In the genomic region with DNA sequence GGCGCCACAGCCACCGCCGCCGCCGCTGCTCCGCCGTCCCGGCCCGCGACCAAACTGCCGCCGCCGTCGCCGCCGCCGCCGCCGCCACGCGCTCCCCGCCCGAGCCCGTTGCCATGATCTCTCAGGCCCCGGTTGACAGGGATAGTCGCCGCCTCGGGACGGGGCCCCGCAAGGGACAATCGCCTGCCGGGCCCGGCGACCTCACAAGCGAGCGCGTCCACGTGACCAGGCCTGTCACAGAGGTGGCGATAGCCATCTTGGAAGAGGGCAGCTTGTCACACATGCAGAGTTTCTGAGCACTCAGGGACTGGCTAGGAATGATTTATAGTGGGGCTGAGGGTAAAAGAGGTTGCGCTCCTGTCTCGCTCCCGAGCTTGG, we compare ENCODE assay signal across 1 mouse cellular context.
TF ChIP-seq lines count a peak whose summit lies in the region.

TSS of gene Ttll11 (minus strand) at position 270 of the 378 bp plus-strand sequence.

TF ChIP-seq in MEL, 35 proteins besides CTCF, POLR2A, EP300 and RAD21 (continued from another document):
- peak; percentile 89 for TF ChIP-seq MXI1 (IDR thresholded peaks at IDR 0.05; ENCODE audit: low read depth, low read length)
- no peak for TF ChIP-seq RCOR1 (IDR thresholded peaks at IDR 0.05; ENCODE audit: low read depth, low read length)
- TF ChIP-seq TBP (IDR thresholded peaks at IDR 0.05; ENCODE audit: low read depth, low read length): peak; percentile 60
- TF ChIP-seq MYC (IDR thresholded peaks at IDR 0.05; ENCODE audit: low read depth, low read length): peak; percentile 83
- peak; percentile 74 to 93 for TF ChIP-seq USF2 (IDR thresholded peaks at IDR 0.05; ENCODE audit: borderline replicate concordance in 1 of 2, insufficient read depth in 1 of 2, low read depth in 1 of 2, low read length in 2 of 2)
- no peak for TF ChIP-seq MYB (IDR thresholded peaks at IDR 0.05; ENCODE audit: low read depth, low read length)
- no peak for TF ChIP-seq MAFK (IDR thresholded peaks at IDR 0.05; ENCODE audit: borderline replicate concordance, low read depth, low read length)
- peak; percentile 94 for TF ChIP-seq HCFC1 (IDR thresholded peaks at IDR 0.05; ENCODE audit: low read depth, low read length)
